Mouse (Mus musculus) myocyte (in vitro differentiated cells): ENCODE measurements around the gene Cdk19.

Experiments
- CEBPB ChIP-seq: IDR thresholded peaks from 2 replicates; pipeline ENCODE4 v1.6.1; 2011; ENCODE audit warnings: mild to moderate bottlenecking, moderate library complexity; ENCODE audit not compliant: poor library complexity, insufficient read depth, severe bottlenecking
- E2F4 ChIP-seq: IDR thresholded peaks from one replicate; pipeline ENCODE4 v1.6.1; 2011; ENCODE audit warnings: mild to moderate bottlenecking, control low read depth, moderate library complexity; ENCODE audit not compliant: insufficient read depth
- MAX ChIP-seq: IDR thresholded peaks from one replicate; pipeline ENCODE4 v1.6.1; 2011; ENCODE audit warnings: low read depth, mild to moderate bottlenecking, control low read depth
- MYOD1 ChIP-seq, 3 experiments: IDR thresholded peaks; one replicate each; pipeline ENCODE4 v1.6.1; 2011; ENCODE audit warnings: control low read depth in 2 of 3, low read depth in 2 of 3, mild to moderate bottlenecking in 2 of 3, moderate library complexity in 1 of 3; ENCODE audit not compliant: insufficient read length in 2 of 3, control insufficient read depth in 1 of 3
- MYOG ChIP-seq, 3 experiments: IDR thresholded peaks; one replicate each; pipeline ENCODE4 v1.6.1; 2011; ENCODE audit warnings: control low read depth in 2 of 3, low read depth in 2 of 3, mild to moderate bottlenecking in 2 of 3; ENCODE audit not compliant: insufficient read length in 2 of 3, control insufficient read depth in 1 of 3, insufficient read depth in 1 of 3
- POLR2A ChIP-seq: IDR thresholded peaks from one replicate; pipeline ENCODE4 v1.6.1; 2011; ENCODE audit warnings: low read depth, mild to moderate bottlenecking, control low read depth, moderate library complexity; ENCODE audit not compliant: insufficient read length
- POLR2AphosphoS2 ChIP-seq: IDR thresholded peaks from one replicate; pipeline ENCODE4 v1.6.1; 2011; ENCODE audit warnings: low read depth, control low read depth; ENCODE audit not compliant: insufficient read length
- REST ChIP-seq: IDR thresholded peaks from one replicate; pipeline ENCODE4 v1.6.1; 2011; ENCODE audit warnings: mild to moderate bottlenecking, control low read depth, moderate library complexity; ENCODE audit not compliant: insufficient read depth, insufficient read length
- SRF ChIP-seq: IDR thresholded peaks from one replicate; pipeline ENCODE4 v1.6.1; 2011; ENCODE audit warnings: low read depth; ENCODE audit not compliant: control insufficient read depth, insufficient read length
- TCF12 ChIP-seq: IDR thresholded peaks from one replicate; pipeline ENCODE4 v1.6.1; 2011; ENCODE audit warnings: mild to moderate bottlenecking, control low read depth; ENCODE audit not compliant: poor library complexity, insufficient read depth, severe bottlenecking
- TCF3 ChIP-seq: IDR thresholded peaks from one replicate; pipeline ENCODE4 v1.6.1; 2011; ENCODE audit warnings: low read depth, control low read depth; ENCODE audit not compliant: insufficient read length
- USF1 ChIP-seq: IDR thresholded peaks from one replicate; pipeline ENCODE4 v1.6.1; 2011; ENCODE audit warnings: low read depth, mild to moderate bottlenecking, control low read depth, moderate library complexity

DNA sequence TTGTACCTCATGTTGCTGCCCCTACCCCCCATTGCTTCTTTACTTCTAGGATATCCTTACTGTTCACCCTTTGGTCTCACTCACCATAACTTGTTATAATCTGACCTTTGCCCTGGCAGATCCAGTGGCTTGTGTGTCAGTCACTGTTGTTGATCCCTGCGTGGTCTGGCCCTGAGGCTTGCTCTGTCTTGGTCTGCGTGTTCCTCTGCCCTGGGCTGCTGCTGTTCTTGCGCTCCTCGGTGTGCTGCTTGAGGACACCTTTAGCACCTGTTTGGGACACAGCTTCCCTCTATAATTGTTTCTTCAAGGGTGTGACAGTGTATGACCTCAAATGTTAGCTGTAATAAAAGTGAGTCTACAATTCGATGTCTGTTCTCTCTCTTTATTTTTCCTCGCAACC lies 122.0 kb downstream of the Cdk19 start:
- TF ChIP-seq USF1: no peak
- no peak for TF ChIP-seq CEBPB
- no peak for TF ChIP-seq POLR2A
- no peak for TF ChIP-seq MYOD1 (IDR thresholded peaks at IDR 0.05; ENCODE audit: control insufficient read depth in 1 of 3, insufficient read length in 2 of 3, low read depth in 2 of 3)
- TF ChIP-seq MAX: no peak
- no peak for TF ChIP-seq POLR2AphosphoS2
- TF ChIP-seq TCF12: no peak
- no peak for TF ChIP-seq SRF
- TF ChIP-seq MYOG (IDR thresholded peaks at IDR 0.05; ENCODE audit: control insufficient read depth in 1 of 3, insufficient read depth in 1 of 3, insufficient read length in 2 of 3, low read depth in 2 of 3): no peak
- no peak for TF ChIP-seq E2F4
- no peak for TF ChIP-seq TCF3
- no peak for TF ChIP-seq REST
